9 mouse cellular contexts compared by ENCODE assay signal in the genomic region with DNA sequence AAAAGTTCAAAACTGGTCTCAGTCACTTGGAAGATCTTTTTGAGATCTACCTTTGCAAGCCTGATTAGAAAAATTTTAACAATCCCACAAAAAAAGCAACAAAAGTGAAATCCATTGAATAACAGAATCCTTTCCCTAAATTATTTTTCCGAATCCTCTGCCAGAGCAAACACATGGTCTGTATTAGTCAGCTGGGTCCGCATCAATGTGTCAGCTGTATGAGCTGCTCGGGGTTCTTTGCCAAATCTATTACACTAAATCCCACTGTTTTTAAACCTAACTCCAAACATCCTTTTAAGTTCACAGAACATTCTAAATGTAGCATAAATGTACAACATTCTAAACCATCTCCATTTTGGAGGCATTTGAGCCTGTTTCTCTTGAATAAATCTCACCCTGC.
DNase-seq lines count a peak whose midpoint lies in the region; ATAC-seq lines count a peak whose summit lies in the region.
"Had no signal": no experiment of that assay in that cellular context is flagged by ENCODE, and none has a peak within 500 bp of the region (broad histone marks: within the 10 kb centered on the region; RNA-seq: fewer than 3 reads in every experiment).

No protein-coding gene starts in this region.

- intact Hi-C loops in heart, postnatal 10 days (cut with DNase I): no loop called here
- intact Hi-C loops in heart, postnatal 36 days (cut with DNase I): no loop called here

- no peak for ATAC-seq in megakaryocyte progenitor cell, adult 5-6 weeks (replicated peaks; ENCODE audit: poor library complexity)
- ATAC-seq: liver, embryonic 12.5 days had no signal

- peak; percentile 30 to 41 for DNase-seq in heart, postnatal 10 days
- no peak for DNase-seq in heart, postnatal 36 days
- peak; percentile 22 for DNase-seq in urinary bladder, postnatal 14 days (ENCODE audit: low spot score)
- no peak for DNase-seq in urinary bladder, postnatal 10 days (ENCODE audit: low spot score)
- DNase-seq in gastrocnemius, postnatal 25 days: peak; percentile 8
- no peak for DNase-seq in frontal cortex, postnatal 14 days (ENCODE audit: low spot score in 2 of 2)
- DNase-seq: retina, postnatal 1 day had no signal

Comparison
In these comparisons a context has a peak if more than half of its experiments do, and no peak if none do; other contexts are left out.
1. DNase-seq: peak in heart, postnatal 10 days (2 of 2), urinary bladder, postnatal 14 days (single experiment) and gastrocnemius, postnatal 25 days (single experiment); none in heart, postnatal 36 days (0 of 2), urinary bladder, postnatal 10 days (single experiment) and frontal cortex, postnatal 14 days (0 of 2).